Mouse (Mus musculus): ENCODE results near the gene Dedd2. TPM values are rescaled to one million over a fixed set of nuclear protein-coding genes. Genes with fewer than 3 reads are reported as not detected.
A peak's percentile ranks its signal among the peaks of the same experiment; 100 is the strongest.

The Dedd2 gene
- polyA plus RNA-seq, 2 experiments, result 9.4 to 11.1 TPM

DNA sequence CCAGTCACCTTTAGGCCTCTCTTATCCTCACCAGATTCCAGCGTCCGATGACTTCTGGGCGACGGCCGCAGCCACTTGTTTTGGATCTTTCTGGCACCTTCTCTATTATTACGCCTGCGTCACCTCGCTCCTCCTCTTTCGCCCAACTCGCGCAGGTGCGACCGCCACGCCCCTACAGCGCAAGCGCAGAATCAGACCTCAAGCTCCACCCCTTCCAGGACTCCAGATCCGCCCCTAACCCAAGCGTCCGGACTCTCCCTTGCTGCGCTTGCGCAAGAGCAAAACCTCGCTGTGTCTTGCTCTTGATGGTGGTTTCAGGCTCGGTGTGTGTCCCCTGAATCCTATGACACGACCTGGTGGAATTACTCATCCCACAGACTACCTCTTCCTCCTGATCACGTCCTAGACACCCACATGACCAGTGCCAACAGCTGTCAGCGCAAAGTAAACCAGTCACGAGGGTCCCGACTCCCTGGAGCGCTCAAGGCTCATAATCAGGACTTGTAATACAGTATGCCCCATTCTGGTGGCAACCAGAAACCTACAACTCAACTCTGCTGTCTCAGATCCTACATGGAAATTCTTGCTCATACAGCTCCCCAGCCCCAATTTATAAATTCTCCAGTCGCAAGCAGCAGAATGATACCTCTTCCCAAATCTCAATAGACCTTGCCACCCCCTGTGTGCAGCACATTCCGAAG lies 509 bp downstream of the Dedd2 start:
- DNase-seq (ENCODE audit: low spot score) (peak; percentile 96), ATAC-seq (ENCODE audit: low FRiP score, low read depth) (peak; percentile 80)
- H3K27ac ChIP-seq (replicated peaks; ENCODE audit: low read depth, low read length), result peak overlapping the region; percentile 61; the same call in 1 of the 2 replicates
- H3K4me3 ChIP-seq (replicated peaks; ENCODE audit: low read length), result peak overlapping the region; percentile 72
- no peaks in the 10 kb centered on the region for H3K9me3 ChIP-seq (ENCODE audit: control insufficient read depth, low read length)
- no peak for TF ChIP-seq POLR2A (IDR thresholded peaks at IDR 0.05; ENCODE audit: borderline replicate concordance, extremely low read depth, insufficient read depth, insufficient read length)
- H3K27me3 ChIP-seq (ENCODE audit: control insufficient read depth, insufficient read depth, low read length), result no peaks in the 10 kb centered on the region
- H3K9ac ChIP-seq (ENCODE audit: low read depth, low read length, severe bottlenecking), result peak overlapping the region; percentile 70
- peak overlapping the region; percentile 91 for H3K4me2 ChIP-seq (replicated peaks; ENCODE audit: low read depth, low read length, severe bottlenecking)
- H3K36me3 ChIP-seq (ENCODE audit: control insufficient read depth, insufficient read depth, low read length), result peaks cover 28% of the 10 kb centered on the region
- H3K4me1 ChIP-seq (ENCODE audit: control insufficient read depth, insufficient read depth, low read length), result peaks cover 23% of the 10 kb centered on the region
- 2% methylated on average over 31 of the region's 31 CpGs for WGBS

- H3K27ac ChIP-seq (replicated peaks; ENCODE audit: low read depth, low read length), result 0 out of 2 replicates have a peak overlapping the region, but pooled peaks have one; percentile 61
- ATAC-seq (ENCODE audit: low FRiP score, low read depth), result 0 out of 2 replicates have a peak, but pooled peaks have one; percentile 1
- under 1% methylated on average over 16 of the region's 16 CpGs for WGBS
These were observed 1.0 kb downstream of the Dedd2 start for GRCm38 (mm10) chr7:25219416-25219750.

GRCm38 (mm10) chr7:25218705-25219415 lies 1.6 kb downstream of the Dedd2 start:
- H3K9ac ChIP-seq (ENCODE audit: low read depth, low read length, severe bottlenecking), result peak overlapping the region; percentile 70
- no peak for TF ChIP-seq POLR2A (IDR thresholded peaks at IDR 0.05; ENCODE audit: borderline replicate concordance, extremely low read depth, insufficient read depth, insufficient read length)
- H3K27me3 ChIP-seq (ENCODE audit: control insufficient read depth, insufficient read depth, low read length), result no peaks in the 10 kb centered on the region
- DNase-seq (ENCODE audit: low spot score) (peak; percentile 75), ATAC-seq (ENCODE audit: low FRiP score, low read depth) (0 out of 2 replicates have a peak, but pooled peaks have one; percentile 10)
- H3K4me3 ChIP-seq (replicated peaks; ENCODE audit: low read length), result peak overlapping the region; percentile 72
- H3K9me3 ChIP-seq (ENCODE audit: control insufficient read depth, low read length), result no peaks in the 10 kb centered on the region
- under 1% methylated on average over 43 of the region's 53 CpGs for WGBS
- H3K4me1 ChIP-seq (ENCODE audit: control insufficient read depth, insufficient read depth, low read length), result peaks cover 23% of the 10 kb centered on the region
- 0 out of 2 replicates have a peak overlapping the region, but pooled peaks have one; percentile 68 for H3K27ac ChIP-seq (replicated peaks; ENCODE audit: low read depth, low read length)
- H3K36me3 ChIP-seq (ENCODE audit: control insufficient read depth, insufficient read depth, low read length), result peaks cover 19% of the 10 kb centered on the region
- peak overlapping the region; percentile 91 for H3K4me2 ChIP-seq (replicated peaks; ENCODE audit: low read depth, low read length, severe bottlenecking)

More at GRCm38 (mm10) chr7:25219416-25219750, 1.0 kb downstream of the Dedd2 start:
- H3K27me3 ChIP-seq (ENCODE audit: control insufficient read depth, insufficient read depth, low read length), result no peaks in the 10 kb centered on the region
- H3K4me3 ChIP-seq (replicated peaks; ENCODE audit: low read length), result peak overlapping the region; percentile 72
- H3K36me3 ChIP-seq (ENCODE audit: control insufficient read depth, insufficient read depth, low read length), result peaks cover 24% of the 10 kb centered on the region
- TF ChIP-seq POLR2A (IDR thresholded peaks at IDR 0.05; ENCODE audit: borderline replicate concordance, extremely low read depth, insufficient read depth, insufficient read length), result no peak
- peak overlapping the region; percentile 91 for H3K4me2 ChIP-seq (replicated peaks; ENCODE audit: low read depth, low read length, severe bottlenecking)
- no peaks in the 10 kb centered on the region for H3K9me3 ChIP-seq (ENCODE audit: control insufficient read depth, low read length)
- H3K4me1 ChIP-seq (ENCODE audit: control insufficient read depth, insufficient read depth, low read length), result peaks cover 23% of the 10 kb centered on the region
- no peak for DNase-seq (ENCODE audit: low spot score)
- peak overlapping the region; percentile 70 for H3K9ac ChIP-seq (ENCODE audit: low read depth, low read length, severe bottlenecking)

DNA sequence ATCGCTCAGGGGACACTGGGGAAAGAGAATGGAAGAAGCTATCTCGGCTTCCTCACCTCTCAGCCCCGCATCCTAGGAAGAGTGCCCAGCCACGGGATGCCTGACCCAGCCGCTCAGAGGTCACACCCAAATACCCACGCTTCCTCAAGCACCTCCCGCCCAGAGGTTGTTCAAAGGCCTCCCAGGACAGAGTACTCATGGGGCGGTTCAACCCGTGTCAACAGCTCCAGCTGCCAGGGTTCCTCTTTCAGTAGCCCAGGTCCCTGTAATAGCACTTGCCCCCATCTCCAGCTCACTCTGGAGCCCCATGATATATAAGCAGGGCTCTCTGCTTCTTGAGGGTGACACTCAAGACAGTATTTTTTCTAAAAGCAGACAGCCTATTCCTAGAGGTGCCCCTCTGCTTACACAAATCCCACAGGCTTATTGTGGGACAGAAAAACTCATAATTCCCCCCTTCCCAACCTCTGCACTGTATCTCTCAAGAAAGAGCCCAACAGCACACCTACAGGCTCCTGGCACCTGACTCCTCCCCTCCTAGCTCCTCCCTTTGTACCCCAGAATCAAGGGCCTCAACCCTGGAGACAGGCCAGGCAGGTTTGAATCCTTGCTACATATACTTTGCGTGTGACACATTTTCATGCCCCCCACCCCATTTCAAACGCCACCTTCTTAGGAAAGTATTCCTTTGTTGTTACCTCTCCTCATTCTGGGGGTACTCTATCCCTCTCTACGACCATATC lies 2.6 kb downstream of the Dedd2 start:
- Histone ChIP-seq H3K36me3 (ENCODE audit: control insufficient read depth, insufficient read depth, low read length) (peaks cover 9% of the 10 kb centered on the region), H3K4me2 (replicated peaks; ENCODE audit: low read depth, low read length, severe bottlenecking) (no peak overlapping the region), H3K9me3 (ENCODE audit: control insufficient read depth, low read length) (no peaks in the 10 kb centered on the region), H3K27ac (replicated peaks; ENCODE audit: low read depth, low read length) (no peak overlapping the region), H3K4me1 (ENCODE audit: control insufficient read depth, insufficient read depth, low read length) (peaks cover 23% of the 10 kb centered on the region), H3K27me3 (ENCODE audit: control insufficient read depth, insufficient read depth, low read length) (no peaks in the 10 kb centered on the region), H3K4me3 (replicated peaks; ENCODE audit: low read length) (no peak overlapping the region), H3K9ac (ENCODE audit: low read depth, low read length, severe bottlenecking) (0 out of 2 replicates have a peak overlapping the region, but pooled peaks have one; percentile 70)
- no peak for ATAC-seq (ENCODE audit: low FRiP score, low read depth)
- no peak for TF ChIP-seq POLR2A (IDR thresholded peaks at IDR 0.05; ENCODE audit: borderline replicate concordance, extremely low read depth, insufficient read depth, insufficient read length)
- WGBS, result 62% methylated on average over 12 of the region's 12 CpGs
- DNase-seq (ENCODE audit: low spot score), result no peak

DNA sequence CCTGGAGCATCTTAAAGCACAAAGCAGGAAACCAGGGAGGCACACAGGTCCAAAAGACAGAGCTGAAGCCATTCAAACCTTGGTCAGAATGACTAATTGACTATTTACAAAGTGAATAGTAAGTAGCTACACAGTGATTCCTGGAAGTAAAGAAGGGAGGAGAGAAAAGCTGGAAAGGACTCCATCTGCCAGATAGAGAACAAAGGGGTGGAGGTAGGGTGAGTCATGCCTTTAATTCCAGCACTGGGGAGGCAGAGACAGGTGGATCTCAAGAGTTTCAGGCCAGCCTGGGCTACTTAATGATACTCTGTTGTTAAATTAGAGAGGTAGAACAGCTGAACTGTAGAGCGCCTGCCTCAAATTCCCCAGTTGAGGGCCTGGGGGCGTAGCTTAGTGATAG lies 6.2 kb downstream of the Dedd2 start:
- H3K27me3 ChIP-seq (ENCODE audit: control insufficient read depth, insufficient read depth, low read length), result no peaks in the 10 kb centered on the region
- H3K27ac ChIP-seq (replicated peaks; ENCODE audit: low read depth, low read length), result no peak overlapping the region
- ATAC-seq (ENCODE audit: low FRiP score, low read depth) (no peak), DNase-seq (ENCODE audit: low spot score) (no peak)
- peaks cover 4% of the 10 kb centered on the region; the same call in 1 of the 2 replicates for H3K4me1 ChIP-seq (ENCODE audit: control insufficient read depth, insufficient read depth, low read length)
- no peak for TF ChIP-seq POLR2A (IDR thresholded peaks at IDR 0.05; ENCODE audit: borderline replicate concordance, extremely low read depth, insufficient read depth, insufficient read length)
- H3K4me3 ChIP-seq (replicated peaks; ENCODE audit: low read length), result no peak overlapping the region
- H3K9me3 ChIP-seq (ENCODE audit: control insufficient read depth, low read length), result no peaks in the 10 kb centered on the region
- H3K36me3 ChIP-seq (ENCODE audit: control insufficient read depth, insufficient read depth, low read length), result peaks cover 27% of the 10 kb centered on the region
- no peak overlapping the region for H3K4me2 ChIP-seq (replicated peaks; ENCODE audit: low read depth, low read length, severe bottlenecking)
- 91% methylated on average over 2 of the region's 2 CpGs for WGBS
- H3K9ac ChIP-seq (ENCODE audit: low read depth, low read length, severe bottlenecking), result no peak overlapping the region

Measured in limb, embryonic 14.5 days (tissue).